Mouse (Mus musculus) heart, postnatal 0 days (tissue): Measurements from ENCODE around the gene Rab36. TPM values are rescaled to one million over a fixed set of nuclear protein-coding genes. Genes with fewer than 3 reads are reported as not detected.

Experiments
- ATAC-seq: fragments of 200-750 bp; cut with Nextera tagmentation; 2 replicates; pipeline ENCODE4 v1.8.0; 2017; ENCODE audit warnings: low read depth, moderate number of reproducible peaks, moderate library complexity; ENCODE audit not compliant: insufficient read depth
- DNase-seq: peaks from one replicate; pipeline ENCODE4 v3.0.0-alpha.2; 2016; ENCODE audit warnings: low spot score
- H3K27ac ChIP-seq: fragments of 300-500 bp; sonication (generic); 2 replicates; pipeline ENCODE4 v1.5.1; 2014; ENCODE audit warnings: low read depth, mild to moderate bottlenecking
- H3K27me3 ChIP-seq: fragments of 300-500 bp; sonication (generic); 2 replicates; pipeline ENCODE4 v1.6.1; 2014; ENCODE audit warnings: low read length, mixed read lengths; ENCODE audit not compliant: control insufficient read depth, insufficient read depth
- H3K36me3 ChIP-seq: fragments of 300-500 bp; sonication (generic); replicated peaks from 2 replicates; pipeline ENCODE4 v1.6.1; 2014; ENCODE audit warnings: low read length, mixed read lengths; ENCODE audit not compliant: control insufficient read depth, insufficient read depth
- H3K4me1 ChIP-seq: fragments of 300-500 bp; sonication (generic); 2 replicates; pipeline ENCODE4 v1.6.1; 2014; ENCODE audit warnings: antibody characterized with exemption; ENCODE audit not compliant: control insufficient read depth, insufficient read depth
- H3K4me2 ChIP-seq: fragments of 300-500 bp; sonication (generic); 2 replicates; pipeline ENCODE4 v1.6.1; 2014; ENCODE audit warnings: low read depth, mild to moderate bottlenecking, low read length, moderate library complexity
- H3K4me3 ChIP-seq: fragments of 300-500 bp; sonication (generic); 2 replicates; pipeline ENCODE4 v1.5.1; 2014; ENCODE audit warnings: low read depth, low read length
- H3K9ac ChIP-seq: fragments of 300-500 bp; sonication (generic); replicated peaks from 2 replicates; pipeline ENCODE4 v1.6.1; 2014; ENCODE audit warnings: low read depth, low read length, mixed read lengths
- H3K9me3 ChIP-seq: fragments of 300-500 bp; sonication (generic); replicated peaks from 2 replicates; pipeline ENCODE4 v1.6.1; 2016; ENCODE audit warnings: low read length; ENCODE audit not compliant: control insufficient read depth
- CTCF ChIP-seq: IDR thresholded peaks from 2 replicates; pipeline ENCODE4 v1.5.1; 2016; ENCODE audit warnings: antibody characterized with exemption, control low read depth, low read depth
- EP300 ChIP-seq: IDR thresholded peaks from 2 replicates; pipeline ENCODE4 v1.6.1; 2016; ENCODE audit warnings: antibody characterized with exemption, low read depth
- WGBS: fragments of 180-500 bp; shearing (Covaris S2); extraction: QIAGEN DNeasy Blood & Tissue Kit; methylation state at CpG from one replicate; pipeline ENCODE4 v1.1.7; 2014; 5-methylcytosine and 5-hydroxymethylcytosine counted together
- polyA plus RNA-seq: library from polyadenylated mRNA; unstranded; fragments of >200 nt; fragmentation: Nextera tagmentation; extraction: Ambion mirVana; gene quantifications from 2 replicates; pipeline ENCODE4 v1.2.1, GENCODE M21; 2015
- total RNA-seq: library from RNA; depleted of rRNA; stranded (reverse); fragments of >200 nt; gene quantifications from 2 replicates; pipeline ENCODE4 v1.2.3, GENCODE M21; 2014; ENCODE audit warnings: low replicate concordance

Gene Rab36
- total and polyA plus RNA-seq, 2 experiments from 2014 or later = 1.4 to 1.5 TPM

DNA sequence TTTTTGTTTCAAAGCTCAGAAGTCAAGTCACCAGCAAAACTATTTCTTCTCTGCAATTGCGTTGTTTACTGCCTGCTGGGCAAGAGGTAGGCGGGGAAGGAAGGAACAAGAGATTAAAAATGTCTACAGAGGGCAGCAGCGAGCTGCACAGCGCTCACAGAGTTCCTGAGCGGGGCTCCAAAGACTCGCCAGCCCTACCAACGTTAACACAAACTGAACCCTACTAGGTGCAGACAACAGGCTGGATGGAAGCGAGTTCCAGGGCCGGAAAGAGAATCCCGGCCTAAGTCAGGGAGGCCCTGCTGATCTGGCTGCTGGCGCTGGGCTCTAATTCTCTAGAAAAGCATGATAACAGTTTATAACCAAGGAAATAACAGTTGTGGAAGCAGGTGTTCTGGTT lies 22.5 kb downstream of the Rab36 start:
- peaks cover 27% of the 10 kb centered on the region for H3K4me1 ChIP-seq

DNA sequence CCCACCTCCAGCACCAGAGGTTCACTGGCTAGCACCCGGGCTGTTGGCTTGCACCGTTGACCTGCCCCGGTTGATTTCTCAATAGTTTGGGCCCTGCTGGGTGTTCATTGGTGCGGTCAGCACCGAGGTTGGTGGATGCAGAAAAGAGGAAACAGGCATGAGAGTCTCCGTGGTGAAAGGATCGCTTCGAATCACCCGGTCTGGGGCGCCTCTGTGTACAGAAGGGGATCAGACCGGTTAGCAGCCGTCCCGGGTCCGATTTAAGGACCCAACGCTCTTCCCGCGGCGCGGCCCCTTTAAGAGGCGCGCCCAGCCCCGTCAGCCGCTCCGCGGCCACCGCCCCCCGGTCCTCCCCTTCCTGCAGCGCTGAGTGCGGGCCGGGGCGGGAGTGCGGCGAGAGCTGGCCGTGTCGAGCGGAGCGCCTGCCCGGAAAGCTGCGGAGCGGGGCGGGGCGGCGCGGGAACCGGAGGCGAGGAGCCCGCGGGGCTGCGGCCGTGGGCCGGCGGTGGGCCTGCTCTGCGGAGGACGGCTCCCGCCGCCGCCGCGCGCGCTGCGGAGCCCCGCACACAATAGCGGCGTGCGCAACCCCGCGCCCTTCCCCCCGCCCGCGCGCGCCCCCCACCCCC lies 23.5 kb downstream of the Rab36 start, which contains the start of gene Bcr:
Gene Bcr, plus strand, starts transcription at position 376 of the 626 bp plus-strand sequence.
- no peak within 1 kb of the TSS for H3K27ac ChIP-seq
- H3K4me1 ChIP-seq = peaks cover 27% of the 10 kb centered on the region
- TF ChIP-seq EP300 = no peak
- TF ChIP-seq CTCF = no peak
- no peaks in the 10 kb centered on the region for H3K9me3 ChIP-seq
- ATAC-seq (peak; percentile 80), DNase-seq (peak; percentile 50)
- H3K27me3 ChIP-seq = peaks cover 48% of the 10 kb centered on the region
- peak within 1 kb of the TSS; percentile 87 for H3K4me3 ChIP-seq
- H3K9ac ChIP-seq = peak within 1 kb of the TSS; percentile 65
- under 1% methylated on average over 48 of the region's 73 CpGs for WGBS
- H3K36me3 ChIP-seq = no peaks in the 10 kb centered on the region
- H3K4me2 ChIP-seq = peak within 1 kb of the TSS; percentile 97

More for the DNA sequence above, 22.5 kb downstream of the Rab36 start:
- Histone ChIP-seq H3K36me3 (no peaks in the 10 kb centered on the region), H3K9me3 (no peaks in the 10 kb centered on the region), H3K27ac (no peak overlapping the region), H3K27me3 (peaks cover 48% of the 10 kb centered on the region), H3K4me3 (peak overlapping the region; percentile 87; the same call in 1 of the 2 replicates), H3K4me2 (peak overlapping the region; percentile 97), H3K9ac (no peak overlapping the region)
- ATAC-seq = peak; percentile 54
- peak; percentile 55 for DNase-seq
- no peak for TF ChIP-seq EP300
- TF ChIP-seq CTCF = peak; percentile 75
- 2% methylated on average over 11 of the region's 11 CpGs for WGBS

DNA sequence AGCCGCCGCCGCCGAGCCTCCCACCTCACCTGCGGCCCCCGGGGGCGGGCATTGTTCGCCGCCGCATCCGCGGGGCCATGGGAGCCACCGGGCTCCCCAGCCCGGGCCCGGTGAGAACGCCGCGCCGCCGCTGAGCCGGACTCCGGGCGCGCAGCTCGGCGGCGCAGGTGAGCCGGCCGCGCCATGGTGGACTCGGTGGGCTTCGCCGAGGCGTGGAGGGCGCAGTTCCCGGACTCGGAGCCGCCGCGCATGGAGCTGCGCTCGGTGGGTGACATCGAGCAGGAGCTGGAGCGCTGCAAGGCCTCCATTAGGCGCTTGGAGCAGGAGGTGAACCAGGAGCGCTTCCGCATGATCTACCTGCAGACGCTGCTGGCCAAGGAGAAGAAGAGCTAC lies 24.0 kb downstream of the Rab36 start:
- peaks cover 27% of the 10 kb centered on the region for H3K4me1 ChIP-seq
- H3K36me3 ChIP-seq = no peaks in the 10 kb centered on the region

DNA sequence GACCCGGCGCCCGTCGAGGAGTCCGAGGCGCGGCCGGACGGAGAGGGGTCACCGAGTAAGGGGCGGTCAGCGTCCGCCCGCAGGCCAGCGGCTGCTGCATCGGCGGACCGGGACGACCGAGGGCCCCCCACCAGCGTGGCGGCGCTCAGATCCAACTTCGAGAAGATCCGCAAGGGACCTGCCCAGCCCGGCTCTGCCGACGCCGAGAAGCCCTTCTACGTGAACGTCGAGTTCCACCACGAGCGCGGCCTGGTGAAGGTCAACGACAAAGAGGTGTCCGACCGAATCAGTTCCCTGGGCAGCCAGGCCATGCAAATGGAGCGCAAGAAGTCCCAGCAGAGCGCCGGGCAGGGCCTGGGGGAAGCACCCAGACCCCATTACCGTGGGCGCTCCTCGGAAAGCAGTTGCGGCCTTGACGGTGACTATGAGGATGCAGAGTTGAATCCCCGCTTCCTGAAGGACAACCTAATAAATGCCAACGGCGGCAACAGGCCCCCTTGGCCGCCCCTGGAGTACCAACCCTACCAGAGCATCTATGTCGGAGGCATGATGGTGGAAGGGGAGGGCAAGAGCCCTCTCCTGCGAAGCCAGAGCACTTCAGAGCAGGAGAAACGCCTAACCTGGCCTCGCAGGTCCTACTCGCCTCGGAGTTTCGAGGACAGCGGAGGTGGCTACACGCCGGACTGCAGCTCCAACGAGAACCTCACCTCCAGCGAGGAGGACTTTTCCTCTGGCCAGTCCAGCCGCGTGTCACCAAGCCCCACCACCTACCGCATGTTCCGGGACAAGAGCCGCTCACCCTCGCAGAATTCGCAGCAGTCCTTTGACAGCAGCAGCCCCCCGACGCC lies 24.7 kb downstream of the Rab36 start:
- Histone ChIP-seq H3K4me3 (peak overlapping the region; percentile 87), H3K9ac (peak overlapping the region; percentile 65), H3K36me3 (no peaks in the 10 kb centered on the region), H3K9me3 (no peaks in the 10 kb centered on the region), H3K4me1 (peaks cover 27% of the 10 kb centered on the region), H3K4me2 (peak overlapping the region; percentile 97), H3K27ac (no peak overlapping the region), H3K27me3 (peaks cover 40% of the 10 kb centered on the region)
- 5% methylated on average over 58 of the region's 71 CpGs for WGBS
- TF ChIP-seq CTCF = no peak
- DNase-seq (no peak), ATAC-seq (no peak)

More for the DNA sequence above, 24.0 kb downstream of the Rab36 start:
- Histone ChIP-seq H3K27me3 (peaks cover 45% of the 10 kb centered on the region), H3K9me3 (no peaks in the 10 kb centered on the region), H3K9ac (peak overlapping the region; percentile 65), H3K4me2 (peak overlapping the region; percentile 97), H3K27ac (no peak overlapping the region), H3K4me3 (peak overlapping the region; percentile 87)
- under 1% methylated on average over 19 of the region's 48 CpGs for WGBS
- ATAC-seq = peak; percentile 24
- TF ChIP-seq EP300 (no peak), CTCF (no peak)
- DNase-seq = no peak

DNA sequence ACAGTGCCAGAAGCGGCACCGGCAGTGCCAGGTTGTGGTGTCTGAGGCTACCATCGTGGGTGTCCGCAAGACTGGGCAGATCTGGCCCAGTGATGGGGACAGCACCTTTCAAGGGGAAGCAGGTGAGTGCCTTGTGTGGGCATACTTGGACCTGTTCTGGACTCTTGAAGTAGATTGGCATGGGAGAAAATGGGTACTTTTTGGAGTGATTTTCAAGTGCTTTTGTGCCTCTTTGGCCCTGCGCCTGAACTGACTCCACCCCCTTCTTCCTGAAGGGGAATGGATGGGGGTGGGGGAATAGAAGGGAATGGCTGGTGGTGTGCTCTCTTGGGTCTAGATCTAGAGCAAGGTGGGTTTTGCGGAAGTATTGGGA lies 25.3 kb downstream of the Rab36 start:
- ATAC-seq (no peak), DNase-seq (peak; percentile 11)
- no peak overlapping the region for H3K9ac ChIP-seq
- no peak overlapping the region for H3K27ac ChIP-seq
- H3K4me2 ChIP-seq = peak overlapping the region; percentile 97
- H3K4me1 ChIP-seq = peaks cover 27% of the 10 kb centered on the region
- H3K4me3 ChIP-seq = peak overlapping the region; percentile 87
- no peaks in the 10 kb centered on the region for H3K9me3 ChIP-seq
- peaks cover 34% of the 10 kb centered on the region for H3K27me3 ChIP-seq
- TF ChIP-seq EP300 = no peak
- TF ChIP-seq CTCF = no peak
- H3K36me3 ChIP-seq = no peaks in the 10 kb centered on the region
- WGBS = 25% methylated on average over 6 of the region's 6 CpGs
